Mouse (Mus musculus): ENCODE measurements around the gene Exosc1. TPM values are rescaled to one million over a fixed set of nuclear protein-coding genes. Genes with fewer than 3 reads are reported as not detected.

Gene Exosc1
- total and polyA plus RNA-seq, 3 experiments: 56.6 to 109 (median 68.6) TPM

- DNase-seq (ENCODE audit: extremely low read depth): no peak
- no peaks in the 10 kb centered on the region for H3K27me3 ChIP-seq (replicated peaks)
- H3K9me3 ChIP-seq (replicated peaks; ENCODE audit: low read length): no peaks in the 10 kb centered on the region
- H3K4me2 ChIP-seq (ENCODE audit: insufficient read depth, low read depth, poor library complexity, severe bottlenecking): 0 out of 2 replicates have a peak overlapping the region, but pooled peaks have one; percentile 10
- peaks cover 6 to 51% of the 10 kb centered on the region in 2 experiments; a peak in 3 of 4 replicates for H3K4me1 ChIP-seq (ENCODE audit: control insufficient read depth in 1 of 2, insufficient read depth in 2 of 2)
- H3K4me3 ChIP-seq (replicated peaks in 1 of 3; ENCODE audit: low read depth in 2 of 3, low read length in 2 of 3, poor library complexity in 1 of 3): no peak overlapping the region
- H3K27ac ChIP-seq (ENCODE audit: insufficient read depth, low read depth): no peak overlapping the region
- no peak overlapping the region for H3K9ac ChIP-seq (ENCODE audit: insufficient read depth, low read depth)
- no peak for TF ChIP-seq RAD21 (IDR thresholded peaks at IDR 0.05; ENCODE audit: low read depth, low read length)
- no peak for TF ChIP-seq TBP (conservative IDR thresholded peaks at IDR 0.05; ENCODE audit: low read depth, low read length)
- no peak for TF ChIP-seq CTCF (conservative IDR thresholded peaks at IDR 0.05 in 1 of 2, IDR thresholded peaks at IDR 0.05 in 1 of 2; ENCODE audit: low read depth in 2 of 2, low read length in 2 of 2)
- no peak for TF ChIP-seq NRF1 (IDR thresholded peaks at IDR 0.05; ENCODE audit: low read depth, low read length)
- no peak for TF ChIP-seq UBTF (IDR thresholded peaks at IDR 0.05; ENCODE audit: low read depth, low read length)
- no peak for TF ChIP-seq KAT2A (IDR thresholded peaks at IDR 0.05; ENCODE audit: insufficient replicate concordance, low read length)
- no peak for TF ChIP-seq USF2 (conservative IDR thresholded peaks at IDR 0.05; ENCODE audit: low read depth, low read length)
- peak; percentile 90 for TF ChIP-seq MXI1 (IDR thresholded peaks at IDR 0.05; ENCODE audit: low read depth, low read length)
- no peak for TF ChIP-seq ZMIZ1 (IDR thresholded peaks at IDR 0.05; ENCODE audit: low read depth, low read length)
- peak; percentile 87 for TF ChIP-seq MAX (IDR thresholded peaks at IDR 0.05; ENCODE audit: low read length)
- no peak for TF ChIP-seq E2F4 (IDR thresholded peaks at IDR 0.05; ENCODE audit: insufficient replicate concordance, low read depth, low read length)
- no peak for TF ChIP-seq EP300 (IDR thresholded peaks at IDR 0.05; ENCODE audit: low read length)
- no peak for TF ChIP-seq ZC3H11A (IDR thresholded peaks at IDR 0.05; ENCODE audit: low read depth, low read length)
- no peak for TF ChIP-seq CHD1 (IDR thresholded peaks at IDR 0.05; ENCODE audit: low read depth, low read length)
- peak; percentile 27; the same call in 1 of the 2 replicates for TF ChIP-seq ETS1 (conservative IDR thresholded peaks at IDR 0.05; ENCODE audit: low read depth, low read length)
- TF ChIP-seq IRF4 (IDR thresholded peaks at IDR 0.05; ENCODE audit: low read depth, low read length): peak; percentile 64; the same call in 1 of the 2 replicates
- no peak for TF ChIP-seq POLR2AphosphoS2 (IDR thresholded peaks at IDR 0.05; ENCODE audit: low read depth, low read length)
- 0 out of 2 replicates have a peak, but pooled peaks have one; percentile 45 for TF ChIP-seq BHLHE40 (IDR thresholded peaks at IDR 0.05; ENCODE audit: low read depth, low read length)
- TF ChIP-seq CHD2 (IDR thresholded peaks at IDR 0.05; ENCODE audit: low read length): no peak
- no peak for TF ChIP-seq POLR2A (IDR thresholded peaks at IDR 0.05; ENCODE audit: low read depth, low read length)
- TF ChIP-seq ZKSCAN1 (IDR thresholded peaks at IDR 0.05; ENCODE audit: borderline replicate concordance, low read depth, low read length): no peak
- TF ChIP-seq GABPA (IDR thresholded peaks at IDR 0.05; ENCODE audit: insufficient replicate concordance, low read depth, low read length): no peak
- no peak for TF ChIP-seq HCFC1 (IDR thresholded peaks at IDR 0.05; ENCODE audit: low read depth, low read length)
- TF ChIP-seq PAX5 (IDR thresholded peaks at IDR 0.05; ENCODE audit: low read length): no peak
- peak; percentile 69; the same call in 1 of the 2 replicates for TF ChIP-seq MYC (IDR thresholded peaks at IDR 0.05; ENCODE audit: low read depth, low read length)
- TF ChIP-seq USF1 (IDR thresholded peaks at IDR 0.05; ENCODE audit: low read depth, low read length): no peak
- no peak for TF ChIP-seq JUND (conservative IDR thresholded peaks at IDR 0.05; ENCODE audit: low read depth, low read length)
- no peak for TF ChIP-seq MAFK (IDR thresholded peaks at IDR 0.05; ENCODE audit: insufficient replicate concordance, low read length)
- no peak for TF ChIP-seq SMC3 (IDR thresholded peaks at IDR 0.05; ENCODE audit: low read depth, low read length)
- TF ChIP-seq MEF2A (IDR thresholded peaks at IDR 0.05; ENCODE audit: borderline replicate concordance, low read depth, low read length): no peak
- no peak for TF ChIP-seq RCOR1 (conservative IDR thresholded peaks at IDR 0.05; ENCODE audit: low read depth, low read length)
- TF ChIP-seq JUN (IDR thresholded peaks at IDR 0.05; ENCODE audit: insufficient read depth, low read depth, low read length): no peak
- TF ChIP-seq SIN3A (IDR thresholded peaks at IDR 0.05; ENCODE audit: low read length): 0 out of 2 replicates have a peak, but pooled peaks have one; percentile 33
- TF ChIP-seq ELF1 (IDR thresholded peaks at IDR 0.05; ENCODE audit: low read depth, low read length): no peak
- no peak for TF ChIP-seq MAZ (IDR thresholded peaks at IDR 0.05; ENCODE audit: low read depth, low read length)
- TF ChIP-seq NELFE (IDR thresholded peaks at IDR 0.05; ENCODE audit: low read depth, low read length): no peak
- TF ChIP-seq ZNF384 (IDR thresholded peaks at IDR 0.05; ENCODE audit: low read depth, low read length): no peak
- TF ChIP-seq TCF12 (IDR thresholded peaks at IDR 0.05; ENCODE audit: low read depth, low read length): no peak
- dilution Hi-C loops (cut with MboI; ENCODE audit: extremely low pct_ligation_motif_present, extremely low pct_unique_long_range_greater_than_20kb, low sequenced_read_pairs): no loop called here
- in situ Hi-C loops (cut with MboI; ENCODE audit: low pct_ligation_motif_present, low pct_unique_long_range_greater_than_20kb, low sequenced_read_pairs): no loop called here
- H3K79me2 ChIP-seq (replicated peaks; ENCODE audit: control insufficient read depth, extremely low read depth, insufficient read depth, poor library complexity, severe bottlenecking): peaks cover 36% of the 10 kb centered on the region
- peaks cover 10 to 64% of the 10 kb centered on the region in 2 experiments for H3K36me3 ChIP-seq (replicated peaks in 1 of 2; ENCODE audit: control insufficient read depth in 1 of 2, insufficient read depth in 1 of 2, low read length in 1 of 2)
Observed at GRCm38 (mm10) chr19:41973891-41974794, 40.9 kb upstream of the Exosc1 start.

Data from CH12.LX (cell line).